Mouse (Mus musculus): ENCODE measurements around the gene Olfr1098. TPM values are rescaled to one million over a fixed set of nuclear protein-coding genes. Genes with fewer than 3 reads are reported as not detected.

Gene Olfr1098
- polyA plus RNA-seq (2015; fragmentation: Nextera tagmentation; extraction: Ambion mirVana): not detected in 2 replicates

DNA sequence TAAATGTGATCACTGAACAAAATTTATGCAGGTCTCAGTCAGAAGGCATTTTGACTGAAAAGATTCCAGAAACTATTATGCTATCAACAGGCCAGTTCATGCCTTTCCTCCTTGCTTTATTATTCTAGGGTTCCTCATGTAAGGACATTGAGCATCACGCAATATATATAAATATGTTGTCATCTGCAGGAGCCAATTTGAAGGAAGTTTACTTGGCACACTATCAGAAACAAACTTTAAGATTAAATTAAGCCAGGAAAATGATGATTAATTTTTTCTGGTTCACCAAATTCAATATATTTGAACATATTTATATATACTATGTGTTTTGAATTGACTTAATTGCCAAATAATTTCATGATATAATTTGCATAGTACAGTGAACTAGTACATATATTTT is at the start of gene Olfr1098:
Gene Olfr1098, minus strand, starts transcription at position 101 of the 400 bp plus-strand sequence.
- H3K36me3 ChIP-seq: no peaks in the 10 kb centered on the region
- no peak within 1 kb of the TSS for H3K4me3 ChIP-seq
- H3K4me2 ChIP-seq: no peak within 1 kb of the TSS
- no peaks in the 10 kb centered on the region for H3K27me3 ChIP-seq
- ATAC-seq (ENCODE audit: low read depth): no peak
- no peak within 1 kb of the TSS for H3K9ac ChIP-seq
- H3K27ac ChIP-seq (replicated peaks): no peak within 1 kb of the TSS
- WGBS: 97% methylated on average over 1 of the region's 1 CpGs
- no peaks in the 10 kb centered on the region for H3K4me1 ChIP-seq (replicated peaks)
- no peaks in the 10 kb centered on the region for H3K9me3 ChIP-seq

DNA sequence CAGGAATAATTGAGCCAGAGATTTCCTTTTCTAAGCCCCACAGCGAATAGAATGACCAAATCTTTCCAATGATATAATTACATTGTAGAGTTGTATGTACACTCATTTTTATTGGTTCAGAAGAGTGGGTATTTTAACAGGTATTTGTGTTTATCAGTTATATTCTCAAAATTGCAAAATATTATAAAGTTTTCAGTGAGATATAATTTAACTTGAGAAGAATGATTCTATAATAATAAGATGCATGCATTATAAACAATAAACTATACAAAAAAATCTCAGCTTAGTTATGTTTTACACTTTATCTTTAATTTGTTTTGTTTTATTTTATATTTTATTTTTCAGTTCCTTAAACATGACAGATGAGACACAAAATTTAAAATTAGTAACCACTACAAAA is 36.2 kb upstream of the Olfr1098 start, which contains the start of gene Olfr1099:
Gene Olfr1099, minus strand, starts transcription at position 101 of the 400 bp plus-strand sequence.
- Histone ChIP-seq H3K9ac (no peak within 1 kb of the TSS), H3K4me1 (replicated peaks) (no peaks in the 10 kb centered on the region), H3K4me2 (no peak within 1 kb of the TSS), H3K27ac (replicated peaks) (no peak within 1 kb of the TSS), H3K9me3 (no peaks in the 10 kb centered on the region), H3K27me3 (no peaks in the 10 kb centered on the region), H3K4me3 (no peak within 1 kb of the TSS), H3K36me3 (no peaks in the 10 kb centered on the region)
- 75% methylated on average over 1 of the region's 1 CpGs for WGBS
- ATAC-seq (ENCODE audit: low read depth): no peak

DNA sequence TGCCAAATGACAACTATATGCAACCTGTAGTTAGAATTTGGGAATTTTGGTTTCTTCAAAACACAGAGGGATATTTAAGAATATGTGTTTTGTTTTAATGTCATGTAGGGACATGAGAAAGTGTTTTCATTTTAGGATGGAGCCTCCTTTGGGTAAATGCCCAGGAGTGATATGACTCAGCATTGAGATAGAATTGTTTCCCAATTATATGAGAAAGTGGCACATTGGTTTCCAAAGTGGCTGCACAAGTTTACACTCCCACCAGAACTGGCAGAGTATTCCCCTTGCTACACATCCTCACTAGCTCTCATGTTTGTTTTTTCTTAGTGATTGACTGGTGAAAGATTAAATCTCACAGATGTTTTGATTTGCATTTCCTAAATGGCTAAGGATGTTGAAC is 2.2 kb upstream of the Olfr1098 start:
- H3K4me1 ChIP-seq (replicated peaks): no peaks in the 10 kb centered on the region
- no peak overlapping the region for H3K4me3 ChIP-seq
- no peak overlapping the region for H3K4me2 ChIP-seq
- H3K27me3 ChIP-seq: no peaks in the 10 kb centered on the region
- no peak overlapping the region for H3K9ac ChIP-seq
- H3K9me3 ChIP-seq: no peaks in the 10 kb centered on the region
- no peak for ATAC-seq (ENCODE audit: low read depth)
- no peaks in the 10 kb centered on the region for H3K36me3 ChIP-seq
- no peak overlapping the region for H3K27ac ChIP-seq (replicated peaks)

DNA sequence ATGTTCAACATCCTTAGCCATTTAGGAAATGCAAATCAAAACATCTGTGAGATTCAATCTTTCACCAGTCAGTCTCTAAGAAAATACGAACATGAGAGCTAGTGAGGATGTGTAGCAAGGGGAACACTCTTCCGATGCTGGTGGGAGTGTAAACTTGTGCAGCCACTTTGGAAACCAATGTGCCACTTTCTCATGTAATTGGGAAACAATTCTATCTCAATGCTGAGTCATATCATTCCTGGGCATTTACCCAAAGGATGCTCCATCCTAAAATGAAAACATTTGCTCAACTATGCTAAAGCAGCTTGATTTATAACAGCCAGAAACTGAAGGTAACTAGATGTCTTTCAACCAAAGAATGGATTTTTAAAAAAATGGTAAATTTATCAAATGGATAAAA is 18.7 kb downstream of the Olfr1098 start:
- Histone ChIP-seq H3K4me1 (replicated peaks) (no peaks in the 10 kb centered on the region), H3K4me2 (no peak overlapping the region), H3K9ac (no peak overlapping the region), H3K4me3 (no peak overlapping the region), H3K27me3 (no peaks in the 10 kb centered on the region), H3K27ac (replicated peaks) (no peak overlapping the region), H3K9me3 (no peaks in the 10 kb centered on the region), H3K36me3 (no peaks in the 10 kb centered on the region)
- no peak for ATAC-seq (ENCODE audit: low read depth)
- 86% methylated on average over 2 of the region's 2 CpGs for WGBS

DNA sequence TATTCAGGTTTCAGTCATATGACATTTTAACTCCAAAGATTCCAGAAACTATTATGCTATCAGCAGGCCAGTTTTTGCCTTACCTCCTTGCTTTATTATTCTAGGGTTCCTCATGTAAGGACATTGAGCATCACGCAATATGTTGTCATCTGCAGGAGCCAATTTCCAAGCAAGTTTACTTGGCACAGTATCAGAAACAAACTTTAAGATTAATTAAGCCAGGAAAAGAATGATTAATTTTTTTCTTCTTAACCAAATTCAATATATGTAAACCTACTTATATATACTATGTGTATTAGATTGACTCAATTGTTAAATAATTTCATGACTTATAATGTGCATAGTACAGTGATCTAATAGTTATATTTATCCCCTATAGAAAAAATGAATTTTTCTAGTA is 32.2 kb downstream of the Olfr1098 start, which contains the start of gene Olfr1097:
Gene Olfr1097, minus strand, starts transcription at position 101 of the 400 bp plus-strand sequence.
- WGBS: 96% methylated on average over 1 of the region's 1 CpGs
- Histone ChIP-seq H3K9ac (no peak within 1 kb of the TSS), H3K4me3 (no peak within 1 kb of the TSS), H3K9me3 (no peaks in the 10 kb centered on the region), H3K4me2 (no peak within 1 kb of the TSS), H3K27ac (replicated peaks) (no peak within 1 kb of the TSS), H3K27me3 (no peaks in the 10 kb centered on the region), H3K36me3 (no peaks in the 10 kb centered on the region), H3K4me1 (replicated peaks) (no peaks in the 10 kb centered on the region)
- no peak for ATAC-seq (ENCODE audit: low read depth)

DNA sequence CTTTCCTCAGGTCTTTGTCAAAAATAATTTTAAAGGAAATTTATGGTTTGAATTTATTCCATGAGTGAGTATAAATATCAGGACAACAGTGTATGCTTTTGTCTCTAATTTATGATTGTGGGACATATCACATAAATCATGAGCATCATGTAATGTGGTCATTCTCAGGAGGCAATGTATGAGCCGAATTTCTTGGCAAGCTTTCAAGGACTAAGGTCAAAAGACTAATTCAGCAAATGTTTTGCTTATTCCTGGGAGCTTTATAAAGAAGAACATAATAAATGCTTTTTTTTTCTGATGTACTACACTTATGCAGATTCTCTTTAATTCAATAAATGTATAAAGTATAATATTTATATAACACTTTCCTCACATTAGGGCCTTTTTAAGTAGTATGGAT is 49.6 kb downstream of the Olfr1098 start, which contains the start of gene Gm13723:
Gene Gm13723, minus strand, starts transcription at position 101 of the 400 bp plus-strand sequence.
- Histone ChIP-seq H3K4me3 (no peak within 1 kb of the TSS), H3K4me2 (no peak within 1 kb of the TSS), H3K9ac (no peak within 1 kb of the TSS), H3K36me3 (no peaks in the 10 kb centered on the region), H3K9me3 (no peaks in the 10 kb centered on the region), H3K4me1 (replicated peaks) (no peaks in the 10 kb centered on the region), H3K27me3 (no peaks in the 10 kb centered on the region), H3K27ac (replicated peaks) (no peak within 1 kb of the TSS)
- no peak for ATAC-seq (ENCODE audit: low read depth)
- WGBS: 42% methylated on average over 1 of the region's 1 CpGs

Other genes with a start within 250 kb of the Olfr1098 start
- not detected in 2 replicates for gene Olfr1086, start 244.5 kb downstream of the Olfr1098 start, polyA plus RNA-seq (2015; fragmentation: Nextera tagmentation; extraction: Ambion mirVana)
- not detected in 2 replicates for gene Olfr1087, start 226.2 kb downstream of the Olfr1098 start, polyA plus RNA-seq (2015; fragmentation: Nextera tagmentation; extraction: Ambion mirVana)
- gene Olfr1089, start 190.8 kb downstream of the Olfr1098 start, polyA plus RNA-seq (2015; fragmentation: Nextera tagmentation; extraction: Ambion mirVana): not detected in 2 replicates
- gene Olfr1090, start 165.6 kb downstream of the Olfr1098 start, polyA plus RNA-seq (2015; fragmentation: Nextera tagmentation; extraction: Ambion mirVana): not detected in 2 replicates
- not detected in 2 replicates for gene Olfr1093, start 142.1 kb downstream of the Olfr1098 start, polyA plus RNA-seq (2015; fragmentation: Nextera tagmentation; extraction: Ambion mirVana)
- not detected in 2 replicates for gene Olfr141, start 114.5 kb downstream of the Olfr1098 start, polyA plus RNA-seq (2015; fragmentation: Nextera tagmentation; extraction: Ambion mirVana)
- gene Olfr1094, start 99.9 kb downstream of the Olfr1098 start, polyA plus RNA-seq (2015; fragmentation: Nextera tagmentation; extraction: Ambion mirVana): not detected in 2 replicates
- not detected in 2 replicates for gene Olfr1095, start 72.8 kb downstream of the Olfr1098 start, polyA plus RNA-seq (2015; fragmentation: Nextera tagmentation; extraction: Ambion mirVana)
- gene Gm13723, start 49.7 kb downstream of the Olfr1098 start, polyA plus RNA-seq (2015; fragmentation: Nextera tagmentation; extraction: Ambion mirVana): not detected in 2 replicates
- gene Olfr1097, start 32.3 kb downstream of the Olfr1098 start, polyA plus RNA-seq (2015; fragmentation: Nextera tagmentation; extraction: Ambion mirVana): not detected in 2 replicates
- not detected in 2 replicates for gene Olfr1099, start 36.1 kb upstream of the Olfr1098 start, polyA plus RNA-seq (2015; fragmentation: Nextera tagmentation; extraction: Ambion mirVana)
- not detected in 2 replicates for gene Olfr1100, start 55.4 kb upstream of the Olfr1098 start, polyA plus RNA-seq (2015; fragmentation: Nextera tagmentation; extraction: Ambion mirVana)
- not detected in 2 replicates for gene Olfr1101, start 66.7 kb upstream of the Olfr1098 start, polyA plus RNA-seq (2015; fragmentation: Nextera tagmentation; extraction: Ambion mirVana)
- gene Olfr1102, start 73.9 kb upstream of the Olfr1098 start, polyA plus RNA-seq (2015; fragmentation: Nextera tagmentation; extraction: Ambion mirVana): not detected in 2 replicates
- gene Olfr1104, start 102.5 kb upstream of the Olfr1098 start, polyA plus RNA-seq (2015; fragmentation: Nextera tagmentation; extraction: Ambion mirVana): not detected in 2 replicates
- gene Olfr1105, start 112.0 kb upstream of the Olfr1098 start, polyA plus RNA-seq (2015; fragmentation: Nextera tagmentation; extraction: Ambion mirVana): not detected in 2 replicates
- not detected in 2 replicates for gene Olfr1106, start 127.7 kb upstream of the Olfr1098 start, polyA plus RNA-seq (2015; fragmentation: Nextera tagmentation; extraction: Ambion mirVana)
- not detected in 2 replicates for gene Olfr1107, start 151.3 kb upstream of the Olfr1098 start, polyA plus RNA-seq (2015; fragmentation: Nextera tagmentation; extraction: Ambion mirVana)
- gene Olfr1109, start 171.5 kb upstream of the Olfr1098 start, polyA plus RNA-seq (2015; fragmentation: Nextera tagmentation; extraction: Ambion mirVana): not detected in 2 replicates
- gene Olfr259, start 190.0 kb upstream of the Olfr1098 start, polyA plus RNA-seq (2015; fragmentation: Nextera tagmentation; extraction: Ambion mirVana): not detected in 2 replicates
- not detected in 2 replicates for gene Olfr1110, start 215.8 kb upstream of the Olfr1098 start, polyA plus RNA-seq (2015; fragmentation: Nextera tagmentation; extraction: Ambion mirVana)
- gene Olfr1111, start 228.1 kb upstream of the Olfr1098 start, polyA plus RNA-seq (2015; fragmentation: Nextera tagmentation; extraction: Ambion mirVana): not detected in 2 replicates

All from neural tube, embryonic 13.5 days (tissue).